Mouse (Mus musculus): Measurements from ENCODE around the gene Rnf13.

- TF ChIP-seq CTCF (IDR thresholded peaks at IDR 0.05; ENCODE audit: low read depth) (no peak), EP300 (IDR thresholded peaks at IDR 0.05; ENCODE audit: low read depth) (no peak)
Observed at GRCm38 (mm10) chr3:57833585-57833984, 97.7 kb downstream of the Rnf13 start.

Data from heart, postnatal 0 days (tissue).